Mouse (Mus musculus) lung, adult 18-20 months (tissue): ENCODE results near the gene Cnot11.

Experiments
- DNase-seq, 2 experiments: peaks; one replicate each; pipeline ENCODE4 v3.0.0; 2022; ENCODE audit warnings: mixed read lengths in 2 of 2

Gene Cnot11

GRCm38 (mm10) chr1:39534831-39535230 is at the start of gene Cnot11:
Gene Cnot11 (plus strand): TSS chr1:39534992.
- DNase-seq: no peak

GRCm38 (mm10) chr1:39487370-39487769 is 47.4 kb upstream of the Cnot11 start:
- no peak for DNase-seq

GRCm38 (mm10) chr1:39493165-39493564 is 41.6 kb upstream of the Cnot11 start:
- DNase-seq: no peak

GRCm38 (mm10) chr1:39493664-39494063 is 41.1 kb upstream of the Cnot11 start:
- no peak for DNase-seq

- no peak for DNase-seq
Measured at GRCm38 (mm10) chr1:39496995-39497394, 37.8 kb upstream of the Cnot11 start.

- DNase-seq: no peak
Measured at GRCm38 (mm10) chr1:39497748-39498147, 37.0 kb upstream of the Cnot11 start.

- no peak for DNase-seq
Measured at GRCm38 (mm10) chr1:39499485-39499941, 35.3 kb upstream of the Cnot11 start.

- DNase-seq: peak in 1 of 2 experiments; percentile 12
Measured at GRCm38 (mm10) chr1:39502817-39503633, 31.8 kb upstream of the Cnot11 start.

- peak; percentile 29 to 56 for DNase-seq
Measured at GRCm38 (mm10) chr1:39504261-39504660, 30.5 kb upstream of the Cnot11 start.

- DNase-seq: no peak
Measured at GRCm38 (mm10) chr1:39505600-39505999, 29.2 kb upstream of the Cnot11 start.

- DNase-seq: no peak
Measured at GRCm38 (mm10) chr1:39511775-39512174, 23.0 kb upstream of the Cnot11 start.

GRCm38 (mm10) chr1:39512183-39512582 is 22.6 kb upstream of the Cnot11 start:
- DNase-seq: no peak

- DNase-seq: no peak
Measured at GRCm38 (mm10) chr1:39515303-39515991, 19.3 kb upstream of the Cnot11 start.

GRCm38 (mm10) chr1:39521326-39521725 is 13.5 kb upstream of the Cnot11 start:
- no peak for DNase-seq

- DNase-seq: peak in 1 of 2 experiments; percentile 27
Measured at GRCm38 (mm10) chr1:39522519-39522918, 12.3 kb upstream of the Cnot11 start.

- DNase-seq: peak; percentile 43 to 48
Measured at GRCm38 (mm10) chr1:39525763-39526162, 9.0 kb upstream of the Cnot11 start.

- peak; percentile 36 to 61 for DNase-seq
Measured at GRCm38 (mm10) chr1:39526371-39527167, 8.2 kb upstream of the Cnot11 start.

GRCm38 (mm10) chr1:39527432-39527831 is 7.4 kb upstream of the Cnot11 start:
- peak; percentile 56 to 76 for DNase-seq

- no peak for DNase-seq
Measured at GRCm38 (mm10) chr1:39528319-39528718, 6.5 kb upstream of the Cnot11 start.

- peak; percentile 59 to 77 for DNase-seq
Measured at GRCm38 (mm10) chr1:39530258-39530943, 4.4 kb upstream of the Cnot11 start.

GRCm38 (mm10) chr1:39531036-39531435 is 3.8 kb upstream of the Cnot11 start:
- no peak for DNase-seq

- no peak for DNase-seq
Measured at GRCm38 (mm10) chr1:39533917-39534316, 875 bp upstream of the Cnot11 start.
